Mouse (Mus musculus): ENCODE data around the gene 4933409G03Rik.
"Not testable (repeated sequence)": the region's sequence is repeated elsewhere in the genome, so short reads cannot be mapped to it uniquely, and the experiment has no call there.

4933409G03Rik gene

GRCm38 (mm10) chr2:68582113-68582512 lies at the start of gene 4933409G03Rik:
TSS of gene 4933409G03Rik (plus strand) at chr2:68582413.
- no peak for DNase-seq

GRCm38 (mm10) chr2:68544190-68544589 lies 38.0 kb upstream of the 4933409G03Rik start:
- DNase-seq = peak; percentile 41 to 42

GRCm38 (mm10) chr2:68560821-68561220 lies 21.4 kb upstream of the 4933409G03Rik start:
- DNase-seq = no peak

- peak in 1 of 2 experiments; percentile 23 for DNase-seq
Observed at GRCm38 (mm10) chr2:68563331-68563730, 18.9 kb upstream of the 4933409G03Rik start.

GRCm38 (mm10) chr2:68568361-68568760 lies 13.9 kb upstream of the 4933409G03Rik start:
- DNase-seq = no peak

- DNase-seq = peak; percentile 69 to 72
Observed at GRCm38 (mm10) chr2:68572340-68572739, 9.9 kb upstream of the 4933409G03Rik start.

DNA sequence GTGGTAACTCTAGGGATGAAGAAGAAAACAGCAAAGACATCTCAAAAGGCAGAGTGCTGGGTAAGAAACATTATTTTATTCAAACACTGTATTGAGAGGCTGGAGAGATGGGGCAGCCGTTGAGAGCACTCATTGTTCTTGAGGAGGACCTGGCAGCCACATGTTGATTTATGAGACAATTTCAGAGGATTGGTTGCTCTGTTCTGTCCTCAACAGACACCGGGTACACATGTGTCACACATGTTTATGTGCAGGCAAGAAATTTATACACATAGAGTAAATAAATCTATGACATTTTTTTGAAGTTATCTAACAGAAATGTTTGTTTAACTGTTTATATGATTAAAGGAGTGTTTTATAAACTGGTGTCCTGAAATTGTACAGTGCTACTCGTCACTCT lies 10.6 kb downstream of the 4933409G03Rik start:
- no peak for DNase-seq

DNA sequence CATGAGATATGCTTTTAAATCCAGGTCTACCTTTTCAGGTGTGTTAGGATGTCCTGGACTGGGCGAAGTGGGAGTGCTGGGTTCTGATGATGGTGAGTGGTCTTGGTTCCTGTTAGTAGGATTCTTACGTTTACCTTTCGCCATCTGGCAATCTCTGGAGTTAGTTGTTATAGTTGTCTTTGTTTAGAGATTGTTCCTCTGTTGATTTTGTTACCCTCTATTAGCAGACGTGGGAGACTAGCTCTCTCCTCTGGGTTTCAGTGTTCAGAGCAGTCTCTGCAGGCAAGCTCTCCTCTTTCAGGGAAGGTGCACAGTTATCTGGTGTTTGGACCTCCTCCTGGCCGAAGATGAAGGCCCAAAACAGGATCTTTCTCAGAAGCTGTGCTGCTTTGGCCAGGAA lies 74.0 kb downstream of the 4933409G03Rik start, which contains the start of gene 4932414N04Rik:
Gene 4932414N04Rik (plus strand): TSS at position 301 of the 400 bp plus-strand sequence.
- DNase-seq = not testable (repeated sequence)

Measured in kidney, postnatal 4 days (tissue).